Mouse (Mus musculus): ENCODE measurements around the gene Fndc11. TPM values are rescaled to one million over a fixed set of nuclear protein-coding genes. Genes with fewer than 3 reads are reported as not detected.

Gene Fndc11
- polyA plus RNA-seq, 1 experiment from 2014 or later = not detected

DNA sequence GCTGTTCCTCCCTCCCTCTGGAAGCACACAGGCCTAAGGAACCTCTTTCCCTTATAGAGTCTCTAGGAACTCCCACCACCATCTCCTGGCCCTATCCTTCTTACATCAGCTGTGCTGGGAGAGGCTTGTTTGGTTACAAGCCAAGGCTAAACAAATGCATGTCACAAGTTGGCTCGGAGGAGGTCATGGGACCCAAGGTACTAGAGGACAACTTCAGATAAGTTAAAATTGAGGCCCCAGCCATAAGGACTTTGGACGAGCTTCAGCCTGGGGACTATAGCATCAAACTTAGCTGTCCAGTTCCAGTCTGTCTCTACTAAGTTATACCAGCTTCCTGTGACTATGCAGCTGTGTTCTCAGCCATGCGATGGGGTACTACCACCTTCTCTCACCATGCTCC lies 7.3 kb downstream of the Fndc11 start:
- ATAC-seq (ENCODE audit: low FRiP score, low read depth) = no peak

DNA sequence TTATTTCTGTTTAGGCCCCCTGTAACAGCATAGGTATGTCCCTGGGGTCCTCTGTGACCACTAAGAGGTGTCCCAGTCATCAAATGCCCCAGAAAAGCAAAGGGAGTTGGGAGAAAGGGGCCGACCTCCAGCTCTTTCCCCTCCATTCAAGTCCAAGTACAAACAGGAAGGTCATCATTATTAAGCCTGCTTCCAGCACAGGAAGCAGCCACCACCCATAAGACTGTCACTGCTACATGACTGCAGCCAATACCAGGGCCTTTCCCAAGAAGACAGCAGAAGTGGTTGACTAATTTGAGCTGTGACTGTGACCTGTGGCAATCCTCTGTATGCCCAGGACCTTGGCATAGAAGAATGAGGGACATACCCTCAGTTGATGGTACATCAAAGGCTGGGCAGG lies 8.5 kb downstream of the Fndc11 start:
- Histone ChIP-seq H3K4me1 (no peaks in the 10 kb centered on the region), H3K4me3 (no peak overlapping the region), H3K27me3 (replicated peaks) (no peaks in the 10 kb centered on the region), H3K9ac (no peak overlapping the region), H3K36me3 (no peaks in the 10 kb centered on the region), H3K4me2 (replicated peaks) (no peak overlapping the region), H3K27ac (no peak overlapping the region), H3K9me3 (no peaks in the 10 kb centered on the region)
- no peak for ATAC-seq (ENCODE audit: low FRiP score, low read depth)
- WGBS = 79% methylated on average over 1 of the region's 1 CpGs

More for the DNA sequence above, 7.3 kb downstream of the Fndc11 start:
- Histone ChIP-seq H3K27ac (no peak overlapping the region), H3K27me3 (replicated peaks) (no peaks in the 10 kb centered on the region), H3K4me3 (no peak overlapping the region), H3K36me3 (no peaks in the 10 kb centered on the region), H3K4me2 (replicated peaks) (no peak overlapping the region), H3K9ac (no peak overlapping the region), H3K4me1 (no peaks in the 10 kb centered on the region), H3K9me3 (no peaks in the 10 kb centered on the region)
- 84% methylated on average over 3 of the region's 3 CpGs for WGBS

DNA sequence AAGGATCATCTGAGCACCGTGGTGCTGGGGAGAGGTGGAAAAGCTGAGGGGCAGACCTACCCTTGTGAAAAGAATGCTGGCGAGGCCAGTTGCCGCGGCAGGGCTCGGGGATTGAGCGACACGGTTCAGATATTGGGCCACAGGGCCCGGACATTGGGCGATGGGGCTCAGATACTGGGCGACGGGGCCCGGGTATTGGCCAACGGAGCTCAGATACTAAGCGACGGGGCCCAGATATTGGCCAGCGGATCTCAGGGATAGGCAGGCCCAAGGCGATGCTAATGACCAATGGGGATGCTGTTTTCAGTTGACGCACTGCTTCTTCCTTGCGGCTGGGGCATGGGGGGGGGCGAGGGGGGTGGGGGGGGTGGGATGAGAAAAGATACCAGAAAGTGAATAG lies 11.4 kb downstream of the Fndc11 start:
- Histone ChIP-seq H3K4me3 (no peak overlapping the region), H3K9ac (no peak overlapping the region), H3K4me1 (no peaks in the 10 kb centered on the region), H3K4me2 (replicated peaks) (no peak overlapping the region), H3K9me3 (no peaks in the 10 kb centered on the region), H3K36me3 (no peaks in the 10 kb centered on the region), H3K27me3 (replicated peaks) (no peaks in the 10 kb centered on the region), H3K27ac (no peak overlapping the region)
- no peak for ATAC-seq (ENCODE audit: low FRiP score, low read depth)
- 76% methylated on average over 20 of the region's 20 CpGs for WGBS

DNA sequence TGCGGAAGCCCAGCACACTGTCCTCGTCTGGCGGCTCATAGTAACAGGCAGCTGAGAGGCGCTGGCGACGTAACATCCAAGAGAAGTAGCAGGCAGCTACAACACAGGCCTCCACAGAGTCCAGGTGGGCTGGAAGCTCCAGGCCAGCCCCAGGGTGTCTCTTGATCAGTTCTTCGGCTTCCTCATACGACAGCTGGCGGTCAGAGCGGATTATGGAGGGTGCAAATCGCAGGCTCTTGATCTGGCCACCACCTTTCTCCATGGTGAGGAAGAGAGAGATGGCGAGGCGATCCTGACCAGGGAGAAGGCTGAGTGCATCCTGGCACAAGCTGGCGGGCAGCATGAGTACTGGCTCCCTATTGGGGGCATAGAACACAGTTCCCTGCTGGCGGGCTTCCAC lies 13.6 kb downstream of the Fndc11 start:
- Histone ChIP-seq H3K4me1 (no peaks in the 10 kb centered on the region), H3K4me3 (no peak overlapping the region), H3K27me3 (replicated peaks) (no peaks in the 10 kb centered on the region), H3K4me2 (replicated peaks) (no peak overlapping the region), H3K27ac (no peak overlapping the region), H3K9ac (no peak overlapping the region), H3K9me3 (no peaks in the 10 kb centered on the region), H3K36me3 (no peaks in the 10 kb centered on the region)
- no peak for ATAC-seq (ENCODE audit: low FRiP score, low read depth)
- WGBS = 91% methylated on average over 15 of the region's 15 CpGs

DNA sequence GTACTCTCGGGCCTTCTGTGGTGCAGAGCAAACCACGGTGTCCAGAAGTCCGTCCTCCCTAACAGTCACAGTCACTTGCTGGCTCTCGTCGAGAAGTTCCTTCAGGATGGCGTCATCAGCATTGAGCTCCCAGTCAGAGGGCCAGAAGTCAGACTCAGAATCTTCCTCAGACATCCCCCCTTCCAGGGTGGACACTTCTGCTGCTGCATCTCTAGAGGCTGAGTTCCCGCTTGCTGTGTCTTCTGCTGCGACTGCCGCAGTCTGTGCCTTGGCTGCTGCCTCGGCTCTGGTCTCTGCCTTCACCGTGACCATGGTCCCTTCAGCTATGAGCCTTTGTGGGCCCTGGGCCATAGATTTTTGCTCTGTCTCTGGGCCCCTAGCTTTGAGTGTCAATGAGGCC lies 14.9 kb downstream of the Fndc11 start:
- Histone ChIP-seq H3K4me2 (replicated peaks) (no peak overlapping the region), H3K9me3 (no peaks in the 10 kb centered on the region), H3K27me3 (replicated peaks) (no peaks in the 10 kb centered on the region), H3K27ac (no peak overlapping the region), H3K9ac (no peak overlapping the region), H3K36me3 (no peaks in the 10 kb centered on the region), H3K4me3 (no peak overlapping the region), H3K4me1 (no peaks in the 10 kb centered on the region)
- ATAC-seq (ENCODE audit: low FRiP score, low read depth) = no peak
- WGBS = 92% methylated on average over 11 of the region's 11 CpGs

DNA sequence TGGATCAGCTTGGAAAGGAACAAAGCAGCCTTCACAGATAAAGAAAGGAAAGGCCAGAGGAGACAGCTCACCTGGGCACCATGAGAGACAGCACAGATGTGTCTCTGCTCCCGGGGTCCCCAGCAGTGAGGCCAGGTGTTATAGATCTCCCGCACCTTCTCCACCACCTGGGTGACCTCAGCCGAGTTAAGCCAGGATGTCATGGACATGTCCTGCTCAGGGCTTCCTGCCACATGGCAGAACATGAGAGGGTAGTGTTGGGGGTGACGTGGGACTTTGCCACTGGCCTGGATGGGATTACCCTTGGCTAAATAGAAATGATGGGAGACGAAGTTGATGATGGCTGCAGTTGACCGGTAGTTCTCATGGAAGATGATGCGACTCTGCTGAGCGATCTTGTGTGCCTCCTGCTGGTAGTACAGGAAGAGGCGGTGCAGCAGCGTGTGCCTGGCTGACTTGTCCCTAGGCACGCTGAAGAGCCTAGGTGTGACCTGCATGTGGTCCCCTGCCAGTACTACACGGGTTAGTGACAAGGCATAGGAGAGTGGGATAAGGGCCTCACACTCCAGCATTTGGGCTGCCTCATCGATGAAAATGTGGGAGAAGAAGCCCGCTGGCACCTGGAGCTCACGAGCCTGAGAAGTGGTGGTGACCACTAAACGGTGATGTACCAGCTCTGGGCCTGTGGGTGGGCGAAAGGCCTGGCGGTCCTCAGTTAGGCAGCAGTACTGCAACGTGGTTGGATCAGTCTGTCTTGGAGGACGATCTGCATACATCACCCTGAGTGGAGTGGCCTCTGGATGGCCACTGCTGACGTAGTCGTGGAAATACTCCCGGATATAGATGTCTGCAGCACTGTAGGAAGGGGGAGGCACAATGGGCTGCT lies 16.1 kb downstream of the Fndc11 start:
- 86% methylated on average over 23 of the region's 23 CpGs for WGBS
- Histone ChIP-seq H3K4me3 (no peak overlapping the region), H3K9me3 (no peaks in the 10 kb centered on the region), H3K27me3 (replicated peaks) (no peaks in the 10 kb centered on the region), H3K27ac (no peak overlapping the region), H3K4me1 (no peaks in the 10 kb centered on the region), H3K4me2 (replicated peaks) (no peak overlapping the region), H3K36me3 (no peaks in the 10 kb centered on the region), H3K9ac (no peak overlapping the region)
- no peak for ATAC-seq (ENCODE audit: low FRiP score, low read depth)

DNA sequence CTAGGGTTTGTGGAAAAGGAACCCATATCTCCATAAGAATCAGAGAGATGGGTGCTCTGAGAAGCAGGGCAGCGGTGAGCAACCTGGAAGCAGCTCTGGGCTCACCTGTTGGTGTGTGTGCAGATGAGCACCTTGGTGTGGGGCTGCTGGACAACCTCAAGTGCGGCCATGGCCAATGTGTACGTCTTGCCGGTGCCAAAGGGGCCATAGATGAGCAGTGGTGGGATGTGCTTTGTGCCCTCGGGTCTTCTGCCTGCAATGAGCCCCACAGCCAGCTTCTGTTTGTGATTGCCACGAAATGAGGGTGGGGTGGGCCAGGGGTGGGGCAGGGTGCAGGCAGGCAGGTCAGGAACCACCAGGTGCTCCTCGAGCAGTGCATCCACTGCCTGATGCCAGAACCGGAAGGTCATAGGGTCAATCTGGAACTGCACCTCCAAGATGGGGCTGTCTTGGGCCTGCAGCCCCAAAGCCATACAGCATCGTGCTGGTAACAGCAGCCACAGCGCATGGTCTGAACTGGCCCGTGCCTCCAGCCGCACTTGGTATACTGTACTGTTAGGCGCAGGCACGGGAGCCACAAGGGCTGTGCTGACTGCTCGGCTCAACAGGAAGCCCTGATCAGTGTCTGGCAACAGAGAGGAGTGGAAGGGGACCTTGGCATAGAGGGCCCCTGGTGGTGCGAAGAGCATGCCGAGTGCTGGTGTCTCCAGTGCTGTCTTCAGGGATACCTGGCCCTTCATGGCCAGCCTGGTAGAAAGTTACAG lies 17.6 kb downstream of the Fndc11 start:
- H3K36me3 ChIP-seq = no peaks in the 10 kb centered on the region
- WGBS = 93% methylated on average over 17 of the region's 17 CpGs
- ATAC-seq (ENCODE audit: low FRiP score, low read depth) = no peak

DNA sequence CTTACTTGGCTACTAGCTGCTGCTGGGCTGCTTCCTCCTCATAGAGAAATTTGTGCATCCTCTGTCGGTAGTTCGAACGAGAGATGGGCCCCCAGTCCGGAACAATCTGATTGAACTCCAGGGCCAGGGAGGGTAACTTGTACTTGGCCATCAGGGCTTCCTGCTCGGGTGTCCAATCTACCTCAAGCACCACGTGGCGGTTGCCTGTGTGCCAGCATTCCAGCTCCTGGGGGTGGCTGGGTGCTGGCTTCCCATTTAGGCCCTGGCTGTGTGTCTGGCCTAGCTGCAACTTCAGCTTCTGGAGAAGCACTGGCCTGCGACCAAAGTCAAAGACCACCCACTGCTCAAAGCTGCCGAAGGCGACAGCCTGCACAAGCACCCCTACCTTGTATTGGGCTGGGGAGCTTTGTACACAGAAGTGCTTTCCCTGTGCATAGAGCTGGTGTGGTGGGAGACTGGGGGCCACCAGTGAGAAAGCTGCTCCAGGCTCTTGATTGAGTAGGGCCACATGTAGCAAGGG lies 18.3 kb downstream of the Fndc11 start:
- Histone ChIP-seq H3K9ac (no peak overlapping the region), H3K4me2 (replicated peaks) (no peak overlapping the region), H3K36me3 (no peaks in the 10 kb centered on the region), H3K27ac (no peak overlapping the region), H3K27me3 (replicated peaks) (no peaks in the 10 kb centered on the region), H3K4me1 (no peaks in the 10 kb centered on the region), H3K4me3 (no peak overlapping the region), H3K9me3 (no peaks in the 10 kb centered on the region)
- 82% methylated on average over 10 of the region's 10 CpGs for WGBS
- ATAC-seq (ENCODE audit: low FRiP score, low read depth) = no peak

More for the DNA sequence above, 17.6 kb downstream of the Fndc11 start:
- Histone ChIP-seq H3K4me3 (no peak overlapping the region), H3K4me2 (replicated peaks) (no peak overlapping the region), H3K9me3 (no peaks in the 10 kb centered on the region), H3K27me3 (replicated peaks) (no peaks in the 10 kb centered on the region), H3K27ac (no peak overlapping the region), H3K4me1 (no peaks in the 10 kb centered on the region), H3K9ac (no peak overlapping the region)

DNA sequence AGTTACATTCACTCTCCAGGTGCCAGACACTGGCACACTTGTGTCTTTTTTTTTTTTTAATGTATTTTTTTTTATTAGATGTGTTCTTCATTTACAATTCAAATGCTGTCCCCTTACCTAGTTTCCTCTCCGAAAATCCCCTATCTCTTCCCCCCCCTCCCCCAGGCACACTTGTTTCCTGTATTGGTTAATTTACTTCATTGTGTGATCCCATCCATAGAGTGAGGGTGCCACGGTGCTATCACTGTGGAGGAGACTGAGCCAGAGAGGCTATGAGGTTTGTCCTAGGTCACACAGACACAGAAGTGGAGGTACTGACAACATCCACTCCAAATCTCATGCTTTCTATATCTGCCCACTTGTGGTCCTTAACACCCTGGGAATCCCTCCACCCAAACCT lies 19.0 kb downstream of the Fndc11 start:
- 68% methylated on average over 2 of the region's 2 CpGs for WGBS
- Histone ChIP-seq H3K4me2 (replicated peaks) (no peak overlapping the region), H3K36me3 (no peaks in the 10 kb centered on the region), H3K9ac (no peak overlapping the region), H3K27ac (no peak overlapping the region), H3K4me1 (no peaks in the 10 kb centered on the region), H3K9me3 (no peaks in the 10 kb centered on the region), H3K27me3 (replicated peaks) (no peaks in the 10 kb centered on the region), H3K4me3 (no peak overlapping the region)
- ATAC-seq (ENCODE audit: low FRiP score, low read depth) = no peak

DNA sequence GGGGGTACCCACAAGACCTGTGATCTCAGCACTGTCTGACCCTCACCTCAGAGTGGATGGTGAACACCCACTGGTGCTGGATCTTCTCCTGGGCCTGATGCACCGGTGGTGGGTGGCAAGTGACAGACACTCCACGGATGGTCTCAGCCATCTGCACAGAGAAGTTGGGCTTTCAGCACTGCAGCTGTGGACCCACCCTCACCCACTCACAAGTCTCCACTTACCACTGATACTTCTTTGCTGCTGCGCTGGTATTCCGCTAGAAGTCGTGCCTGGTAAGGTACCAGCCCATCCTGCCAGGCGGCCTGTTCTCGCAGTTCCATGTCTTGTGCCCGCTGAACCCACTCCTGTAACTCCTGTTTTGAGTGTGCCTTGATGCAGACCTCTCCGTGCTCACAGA lies 19.4 kb downstream of the Fndc11 start:
- Histone ChIP-seq H3K9me3 (no peaks in the 10 kb centered on the region), H3K4me3 (no peak overlapping the region), H3K36me3 (no peaks in the 10 kb centered on the region), H3K9ac (no peak overlapping the region), H3K27ac (no peak overlapping the region), H3K27me3 (replicated peaks) (no peaks in the 10 kb centered on the region), H3K4me2 (replicated peaks) (no peak overlapping the region), H3K4me1 (no peaks in the 10 kb centered on the region)
- 96% methylated on average over 9 of the region's 9 CpGs for WGBS
- no peak for ATAC-seq (ENCODE audit: low FRiP score, low read depth)

DNA sequence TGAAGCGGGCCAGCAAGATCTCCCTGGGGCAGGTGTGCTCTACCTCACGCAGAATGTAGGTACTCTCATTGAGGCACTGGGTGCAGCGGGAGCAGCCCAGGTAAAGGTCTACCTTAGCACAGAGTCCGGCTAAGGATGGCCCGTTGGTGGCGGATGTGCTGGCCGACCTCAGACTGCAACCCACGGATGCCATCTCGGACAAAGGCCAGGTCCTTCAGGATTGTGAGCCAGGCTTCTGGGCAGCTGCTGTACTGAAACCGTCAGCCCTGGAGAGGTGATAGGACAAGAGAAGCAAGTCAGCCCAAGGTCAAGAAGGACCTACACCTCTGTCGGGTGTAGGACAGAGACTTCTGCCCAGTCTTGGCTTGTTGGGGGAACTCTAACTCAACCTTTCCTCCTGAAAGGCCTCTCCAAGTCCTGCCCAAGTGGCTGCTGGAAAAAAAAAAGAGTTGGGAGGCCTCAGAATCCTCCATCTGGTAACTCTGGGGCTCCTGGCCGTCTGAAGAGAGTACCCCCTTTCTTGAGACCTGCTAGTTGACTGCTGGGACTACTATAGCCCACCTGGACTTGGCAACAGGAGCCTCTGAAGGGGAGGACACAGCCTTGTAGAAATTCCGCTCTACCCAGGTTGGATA lies 21.1 kb downstream of the Fndc11 start:
- no peak for ATAC-seq (ENCODE audit: low FRiP score, low read depth)
- no peaks in the 10 kb centered on the region for H3K36me3 ChIP-seq
- H3K27me3 ChIP-seq (replicated peaks) = no peaks in the 10 kb centered on the region
- no peak overlapping the region for H3K9ac ChIP-seq
- H3K4me3 ChIP-seq = no peak overlapping the region
- no peaks in the 10 kb centered on the region for H3K9me3 ChIP-seq
- WGBS = 93% methylated on average over 13 of the region's 13 CpGs
- peak overlapping the region; percentile 53; the same call in 1 of the 2 replicates for H3K4me2 ChIP-seq (replicated peaks)
- no peaks in the 10 kb centered on the region for H3K4me1 ChIP-seq
- no peak overlapping the region for H3K27ac ChIP-seq

Measured in neural tube, embryonic 12.5 days (tissue).